Mouse (Mus musculus) adrenal gland, adult 2 months (tissue): ENCODE data around the gene Dusp5. TPM values are rescaled to one million over a fixed set of nuclear protein-coding genes. Genes with fewer than 3 reads are reported as not detected.
A peak's percentile ranks its signal among the peaks of the same experiment; 100 is the strongest.
"Not testable (repeated sequence)": the region's sequence is repeated elsewhere in the genome, so short reads cannot be mapped to it uniquely, and the experiment has no call there.

Experiments used
- DNase-seq: peaks from one replicate; pipeline ENCODE4 v3.0.0; 2021
- long read RNA-seq: library from polyadenylated mRNA; stranded (forward); transcript quantifications from one replicate; pipeline ENCODE4 v2.0.0, GENCODE M21; 2021
- polyA plus RNA-seq: library from polyadenylated mRNA; depleted of rRNA; stranded (reverse); fragments of >200 nt; gene quantifications from 2 replicates; pipeline ENCODE4 v1.2.3, GENCODE M21; 2012; rRNA removed
- total RNA-seq, 2 experiments: library from RNA; stranded (reverse); gene quantifications; 2 replicates each; pipeline ENCODE4 v1.2.3; 2021

Dusp5 gene
- total RNA-seq (10 to 100 TPM in 1 of 2 experiments, 1 to 10 TPM in 1; 8.8 to 15.3 TPM), polyA plus RNA-seq (4.5 and 6.5 TPM in 2 replicates)
- long read RNA-seq, transcript Dusp5-201 (4 exons, 2,473 nt): major isoform, 16 of 19 reads
- long read RNA-seq, partial matches to known transcripts: 3 of 19 reads
- long read RNA-seq, other reads (novel, unspliced or antisense): 0 of 19 reads

DNA sequence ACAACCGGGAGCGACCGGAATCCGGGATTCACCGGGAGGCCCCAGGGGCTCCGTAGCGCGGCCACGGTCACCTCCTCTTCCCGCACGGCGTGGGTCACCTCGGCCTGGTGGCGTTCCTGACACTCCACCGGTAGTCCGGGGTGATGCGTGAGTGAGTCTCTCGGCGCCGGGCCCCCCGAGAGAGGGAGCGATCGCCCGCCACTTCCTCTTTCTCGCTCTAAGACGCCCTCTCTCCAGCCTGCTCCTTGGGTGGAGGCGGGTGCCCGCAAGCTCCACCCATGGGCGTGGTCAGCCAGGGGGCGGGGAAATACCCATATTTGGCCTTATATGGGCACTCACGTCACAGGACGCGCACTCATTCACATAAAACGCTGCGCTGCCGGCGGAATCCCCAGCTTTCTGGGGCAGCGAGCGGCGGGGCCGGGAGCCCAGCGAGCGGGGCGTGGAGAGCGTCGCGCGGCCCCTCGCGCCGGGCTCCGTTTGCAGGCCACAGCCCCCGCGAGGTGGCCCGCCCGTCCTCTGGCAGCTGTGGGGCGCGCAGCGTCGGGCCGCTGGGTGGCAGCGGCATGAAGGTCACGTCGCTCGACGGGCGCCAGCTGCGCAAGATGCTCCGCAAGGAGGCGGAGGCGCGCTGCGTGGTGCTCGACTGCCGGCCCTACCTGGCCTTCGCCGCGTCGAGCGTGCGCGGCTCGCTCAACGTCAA, at the start of gene Dusp5:
Dusp5 (plus strand) TSS at position 358 of the 703 bp plus-strand sequence.
- DNase-seq: peak; percentile 99

DNA sequence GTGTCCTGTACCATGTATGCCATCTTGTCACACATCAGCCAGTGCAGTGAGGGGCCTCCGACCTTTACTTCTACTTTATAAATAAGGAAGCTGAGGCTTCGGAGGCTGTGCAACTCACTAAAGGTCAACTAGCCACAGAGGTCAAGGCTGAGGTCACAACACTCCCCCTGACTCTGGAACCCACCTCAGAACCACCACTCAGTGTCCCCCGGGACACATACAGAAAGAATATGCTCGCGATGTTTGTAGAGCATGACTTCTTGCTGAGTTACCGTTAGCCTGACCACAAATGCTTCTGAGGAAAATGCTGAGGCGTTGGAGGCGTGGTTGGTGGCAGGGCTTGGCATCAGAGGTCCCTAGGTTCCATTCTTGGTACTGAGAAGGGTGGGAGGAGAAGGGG, 49.3 kb upstream of the Dusp5 start:
- DNase-seq: no peak

DNA sequence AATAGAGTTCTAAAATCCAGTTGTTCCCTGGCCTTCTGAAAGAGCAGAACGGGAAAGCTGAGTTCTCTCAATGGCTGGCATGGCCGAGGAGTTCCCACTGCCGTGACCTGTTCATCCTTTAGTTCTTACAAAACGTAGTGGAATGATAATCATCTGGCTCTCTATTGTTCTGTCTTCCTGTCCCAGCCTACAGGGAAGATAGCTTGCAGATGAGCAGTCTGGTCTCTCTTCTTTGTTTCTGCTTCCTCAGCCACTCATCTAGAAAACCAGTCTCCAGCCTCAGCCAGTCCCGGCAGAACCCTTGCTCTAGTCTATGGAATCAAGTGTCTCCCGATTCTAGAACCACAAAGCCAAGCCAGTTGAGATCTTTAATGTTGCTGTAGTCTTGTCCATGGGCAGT, 46.8 kb upstream of the Dusp5 start:
- no peak for DNase-seq

DNA sequence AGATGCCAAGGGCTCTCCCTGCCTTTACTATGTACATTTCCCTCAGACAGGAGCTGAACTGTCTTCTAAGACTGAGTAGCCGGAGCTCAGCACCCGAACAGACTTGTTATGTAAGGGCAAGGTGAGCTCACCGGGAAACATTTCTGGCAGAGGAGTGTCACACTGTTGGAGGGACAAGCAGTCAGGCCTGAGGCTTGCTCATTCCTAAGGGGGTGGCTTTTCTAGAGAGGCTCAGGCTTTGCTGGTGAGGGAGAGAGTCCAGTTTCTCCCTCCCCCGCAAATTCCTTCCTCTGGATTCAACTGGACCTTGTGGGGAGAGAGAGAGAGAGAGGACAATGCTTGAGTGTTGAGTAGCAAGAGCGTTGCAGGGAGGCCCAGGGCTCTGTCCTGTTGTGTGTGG, 46.4 kb upstream of the Dusp5 start:
- no peak for DNase-seq

DNA sequence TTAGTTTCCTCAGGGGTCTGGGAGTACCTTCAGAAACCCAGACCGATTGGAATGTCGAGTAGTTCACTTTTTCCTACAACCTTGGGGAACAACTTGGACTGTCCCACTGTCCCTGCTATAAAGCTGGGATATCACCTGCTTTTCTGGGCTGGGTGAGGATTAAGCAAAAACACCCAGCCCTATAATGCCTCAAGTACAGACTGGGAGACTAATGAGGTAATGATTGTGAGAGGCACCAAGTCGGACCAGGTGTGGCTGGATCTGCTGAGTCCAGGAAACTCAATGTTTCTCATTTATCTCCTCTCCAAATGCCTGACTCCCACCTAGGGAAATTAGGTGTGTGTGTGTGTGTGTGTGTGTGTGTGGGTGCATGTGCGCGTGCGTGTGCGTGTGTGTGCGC, 44.9 kb upstream of the Dusp5 start:
- no peak for DNase-seq

DNA sequence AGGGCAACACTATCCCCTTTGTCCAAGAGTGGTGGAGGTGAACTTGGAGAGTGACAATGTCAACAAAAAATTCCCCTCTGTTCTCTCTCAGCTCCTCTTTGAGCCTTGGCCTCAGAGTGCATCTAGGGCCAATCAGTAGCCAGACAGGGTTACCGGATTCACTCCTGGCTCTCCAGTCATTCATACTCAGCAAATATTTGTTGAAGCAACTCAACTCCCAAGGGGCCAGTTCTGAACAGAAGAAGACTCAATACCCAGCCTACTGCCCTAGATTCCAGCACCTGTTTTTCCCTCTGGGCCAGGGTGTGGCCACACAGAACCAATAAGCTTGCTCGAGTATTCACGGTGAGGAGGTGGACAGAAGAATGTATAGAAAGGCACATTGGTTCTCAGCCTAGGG, 44.0 kb upstream of the Dusp5 start:
- no peak for DNase-seq

DNA sequence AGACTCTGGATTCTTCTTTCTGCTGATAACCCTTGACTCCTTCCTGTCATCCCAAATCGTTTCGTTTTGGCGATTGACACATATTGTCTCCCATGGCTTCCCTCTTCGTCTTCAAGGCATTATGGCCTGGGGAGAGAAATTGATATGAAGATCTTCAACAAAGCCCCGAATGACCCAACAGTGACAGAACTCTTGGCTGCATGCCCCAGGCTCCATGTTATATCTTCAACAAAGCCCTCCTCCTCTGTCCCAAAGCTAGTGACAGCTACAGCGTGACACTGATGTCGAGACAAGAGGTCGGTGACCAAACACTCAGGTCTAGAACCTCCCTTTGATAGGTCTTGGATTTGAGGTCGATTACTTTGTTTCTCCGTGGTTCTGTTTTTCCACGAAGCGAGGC, 39.7 kb upstream of the Dusp5 start:
- DNase-seq: no peak

DNA sequence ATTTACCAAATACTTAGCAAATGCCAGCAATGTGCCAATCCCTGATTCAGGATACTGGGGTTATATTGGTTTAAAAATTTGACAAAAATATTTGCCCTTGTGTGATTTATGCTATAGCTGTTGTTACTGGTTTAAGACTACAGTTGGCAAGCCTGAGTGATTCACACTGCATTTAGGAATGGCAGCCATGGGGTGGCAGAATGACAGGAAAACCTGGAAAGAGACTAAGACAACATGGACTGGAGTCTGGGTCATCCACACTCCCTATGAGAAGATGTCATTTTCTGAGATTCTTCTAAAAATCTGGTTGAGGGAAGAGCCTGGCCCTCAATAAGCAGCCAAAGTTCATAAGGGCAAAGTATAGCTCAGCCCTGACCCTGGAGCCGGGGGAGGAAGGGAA, 39.0 kb upstream of the Dusp5 start:
- DNase-seq: no peak

DNA sequence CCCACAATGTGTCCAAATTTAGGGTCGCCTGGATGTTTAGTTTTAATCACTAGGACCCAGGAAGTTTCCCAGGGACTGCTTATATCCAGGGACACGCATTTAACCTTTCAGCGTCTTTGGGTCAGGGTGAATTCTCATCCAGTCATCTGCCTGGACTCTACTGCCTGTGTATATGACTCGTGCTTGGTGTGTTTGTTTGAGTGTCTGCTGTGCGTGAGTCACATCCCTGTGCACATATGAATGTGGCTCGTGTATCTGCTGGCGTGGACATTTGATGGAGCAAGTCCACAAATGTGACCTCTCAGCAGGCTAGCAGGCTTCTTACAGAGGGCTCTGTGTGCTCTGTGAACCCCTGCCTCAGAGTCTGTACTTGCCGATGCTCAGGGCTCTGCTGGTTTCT, 38.0 kb upstream of the Dusp5 start:
- no peak for DNase-seq

DNA sequence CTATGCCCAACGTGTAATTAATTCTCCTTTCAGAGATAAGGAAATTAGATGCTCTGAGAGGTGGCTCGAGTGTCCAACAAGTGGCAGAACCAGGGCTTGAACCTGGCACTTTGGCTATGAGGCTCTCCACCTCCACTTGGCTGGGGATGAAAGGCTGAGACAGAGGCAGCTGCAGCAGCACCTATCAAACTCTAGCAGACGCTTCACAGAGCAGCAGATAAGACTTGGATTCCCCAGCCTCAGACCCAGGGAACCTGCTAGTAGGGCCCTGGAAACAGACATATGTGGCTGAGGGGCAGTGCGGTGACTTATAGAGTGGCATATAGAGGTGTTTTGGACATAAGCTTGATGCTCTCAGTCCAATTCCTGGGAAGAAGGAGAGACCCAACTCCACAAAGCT, 36.4 kb upstream of the Dusp5 start:
- DNase-seq: no peak

DNA sequence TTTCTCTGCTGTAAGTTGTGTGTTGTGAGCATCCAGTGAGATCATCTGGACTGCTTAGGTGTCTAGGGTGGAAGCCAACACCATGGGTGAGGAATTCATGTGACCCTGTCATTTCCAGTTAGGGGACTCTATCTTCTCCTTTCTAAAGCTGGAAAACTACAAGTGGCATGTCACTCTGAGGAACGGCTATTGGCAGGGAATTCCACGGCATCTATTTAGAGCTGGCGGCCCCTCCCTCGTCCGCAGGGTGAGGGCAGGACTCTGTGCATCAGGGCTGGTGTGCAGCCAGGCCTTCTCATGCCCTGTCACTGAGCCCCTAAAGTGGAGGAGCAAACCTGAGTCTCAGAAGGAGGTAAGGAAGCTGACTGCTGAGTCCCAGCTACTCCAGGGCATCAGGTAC, 35.0 kb upstream of the Dusp5 start:
- no peak for DNase-seq

DNA sequence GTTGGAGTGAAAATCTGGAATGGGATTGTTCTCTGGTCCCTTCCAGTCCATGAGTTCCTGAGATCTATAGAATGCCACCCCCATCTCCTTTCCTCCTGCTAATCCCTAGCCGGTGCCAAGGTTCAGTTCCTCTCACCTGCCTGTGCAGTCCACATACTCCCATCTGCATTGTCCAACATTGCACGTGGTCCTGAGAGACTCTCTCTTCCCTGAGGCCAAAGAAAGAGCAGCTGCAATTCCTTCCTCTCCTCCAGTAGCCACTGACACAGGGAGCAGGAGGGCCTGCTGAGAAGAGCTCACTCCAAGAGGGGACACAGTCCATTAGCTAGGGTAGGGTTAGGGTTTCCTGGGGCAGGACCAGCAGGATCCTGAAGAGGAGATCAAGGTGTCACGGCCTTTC, 31.0 kb upstream of the Dusp5 start:
- DNase-seq: no peak

DNA sequence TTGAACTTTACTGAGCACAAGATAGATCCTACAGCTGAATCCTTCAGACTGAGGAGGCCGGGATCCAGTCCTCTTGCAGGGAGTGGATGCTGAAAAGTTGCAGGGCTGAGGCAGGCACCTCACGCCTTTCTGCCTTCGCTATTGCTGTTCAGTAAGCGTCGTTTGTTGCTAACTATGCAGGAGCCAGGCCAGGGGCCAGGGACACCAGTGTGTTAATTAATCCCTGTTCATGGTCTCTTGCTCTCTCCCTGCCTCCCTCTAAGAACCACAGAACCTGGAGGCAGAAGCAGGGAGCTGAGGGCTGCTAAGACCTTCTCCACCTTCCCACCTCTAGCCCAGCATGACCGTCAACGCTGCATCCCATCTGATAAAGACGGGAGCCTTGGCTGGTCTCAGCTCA, 29.9 kb upstream of the Dusp5 start:
- no peak for DNase-seq

DNA sequence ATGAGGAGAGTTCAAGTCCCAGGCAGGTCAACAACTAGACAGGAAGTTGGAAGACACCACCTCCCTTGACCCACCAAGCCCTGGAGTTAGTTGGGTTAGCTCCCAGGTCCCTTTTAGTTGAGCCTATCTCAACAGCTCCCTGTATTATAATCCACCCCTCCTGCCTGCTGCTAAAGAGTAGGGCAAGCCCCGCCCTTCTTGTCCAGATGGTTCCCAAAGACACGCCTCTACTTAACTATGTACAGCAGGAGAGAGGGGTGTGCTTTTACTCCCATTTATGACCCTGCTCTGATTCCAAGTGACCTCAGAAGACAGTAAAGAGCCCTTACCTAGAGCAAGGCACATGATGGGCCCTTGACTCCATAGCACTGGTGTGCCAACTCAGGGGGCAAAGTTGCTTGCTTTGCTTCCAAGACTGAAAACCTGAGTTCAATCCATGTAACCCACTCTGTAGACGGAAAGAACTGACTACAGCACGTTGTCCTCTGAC, 29.4 kb upstream of the Dusp5 start:
- no peak for DNase-seq

DNA sequence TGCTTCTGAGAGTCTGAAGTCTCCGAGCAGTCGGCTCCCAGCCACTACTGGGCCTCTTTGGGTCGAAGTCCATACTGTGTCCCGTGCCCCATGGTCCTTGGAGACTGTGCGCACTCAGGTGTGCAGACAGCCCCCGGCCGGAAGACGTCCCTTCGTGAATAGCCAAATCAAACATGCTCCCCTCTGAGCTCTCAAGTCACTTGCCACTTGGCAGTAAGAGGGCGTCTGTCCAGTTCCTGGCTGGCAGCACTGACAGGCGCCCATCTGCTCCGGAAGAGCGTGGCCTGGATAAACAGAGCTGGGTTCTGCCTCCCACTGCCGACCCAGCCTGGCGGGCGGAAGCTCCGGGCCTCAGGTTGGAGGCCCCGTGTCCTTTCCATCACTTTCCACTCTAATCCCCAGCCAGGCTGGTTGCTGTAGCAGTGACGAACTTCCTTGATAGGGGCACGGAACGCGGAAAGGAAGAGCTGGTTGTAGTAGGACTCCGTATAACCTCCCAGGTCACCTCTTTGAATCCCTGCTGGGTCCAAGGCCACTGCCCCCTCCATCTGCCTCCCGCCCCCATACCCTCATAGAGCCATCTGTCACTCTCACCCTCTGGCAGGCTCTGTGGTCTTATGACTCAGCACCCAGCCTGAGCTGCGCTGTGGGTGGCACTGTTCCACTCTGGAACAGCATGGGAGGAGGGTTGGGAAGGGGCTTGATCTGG, 28.5 kb upstream of the Dusp5 start:
- peak; percentile 81 for DNase-seq

DNA sequence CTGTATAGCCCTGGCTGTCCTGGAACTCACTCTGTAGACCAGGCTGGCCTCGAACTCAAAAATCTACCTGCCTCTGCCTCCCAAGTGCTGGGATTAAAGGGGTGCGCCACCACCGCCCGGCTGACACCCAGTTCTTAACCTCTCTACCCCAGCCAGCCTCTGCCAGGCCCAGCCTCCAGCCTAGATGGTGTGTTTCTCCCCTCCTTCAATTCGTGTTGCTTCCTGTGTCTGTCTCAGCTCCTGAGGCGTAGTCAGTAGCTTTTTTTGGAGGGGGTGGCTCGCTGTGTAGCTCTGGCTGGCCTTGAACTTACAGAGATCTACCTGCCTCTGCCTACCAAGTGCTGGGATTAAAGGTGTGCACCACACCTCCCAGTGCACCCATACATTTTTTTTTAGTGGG, 27.7 kb upstream of the Dusp5 start:
- not testable (repeated sequence) for DNase-seq

DNA sequence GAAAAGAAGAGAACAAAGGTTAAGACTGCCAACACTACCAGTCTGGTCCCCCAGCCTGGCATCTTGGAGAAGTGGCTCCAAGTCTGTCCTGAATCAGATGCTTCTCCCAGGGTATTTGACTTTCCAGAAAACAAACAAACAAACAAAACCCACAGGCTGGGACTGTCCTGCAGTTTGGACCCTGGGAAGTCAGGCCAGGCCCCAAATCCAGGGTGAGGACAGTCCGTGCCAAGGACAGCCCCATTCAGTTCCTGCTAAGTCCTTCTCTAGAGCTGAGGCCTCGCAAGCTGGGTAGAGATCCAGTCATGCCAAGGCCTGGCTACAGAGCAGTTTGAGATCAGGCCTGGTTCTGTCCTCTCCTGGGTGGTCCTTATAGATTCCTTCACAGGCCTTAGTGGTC, 27.1 kb upstream of the Dusp5 start:
- no peak for DNase-seq

DNA sequence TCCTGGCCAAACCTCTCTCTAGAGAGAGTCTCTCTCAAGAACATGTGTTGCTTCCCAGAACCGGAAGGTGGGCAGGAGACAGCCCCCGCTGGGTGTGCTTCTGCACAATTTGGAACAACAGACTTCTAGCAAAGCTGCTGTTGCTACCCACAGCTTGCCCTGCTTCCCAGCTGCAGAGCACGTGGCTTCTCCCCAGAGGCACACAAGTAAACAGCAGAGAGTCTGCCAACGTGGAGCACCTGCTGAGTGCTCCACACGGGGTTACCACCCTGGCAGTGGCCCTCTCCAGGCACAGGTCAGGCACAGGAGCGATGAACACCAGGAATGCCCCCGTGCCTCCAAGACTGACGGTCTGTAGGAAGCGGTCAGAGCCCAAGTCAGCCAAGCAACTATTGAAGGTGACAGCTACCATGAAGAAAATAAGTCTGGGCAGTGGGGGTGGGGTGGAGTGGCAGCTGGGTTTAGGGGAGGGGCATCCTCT, 26.0 kb upstream of the Dusp5 start:
- DNase-seq: no peak

DNA sequence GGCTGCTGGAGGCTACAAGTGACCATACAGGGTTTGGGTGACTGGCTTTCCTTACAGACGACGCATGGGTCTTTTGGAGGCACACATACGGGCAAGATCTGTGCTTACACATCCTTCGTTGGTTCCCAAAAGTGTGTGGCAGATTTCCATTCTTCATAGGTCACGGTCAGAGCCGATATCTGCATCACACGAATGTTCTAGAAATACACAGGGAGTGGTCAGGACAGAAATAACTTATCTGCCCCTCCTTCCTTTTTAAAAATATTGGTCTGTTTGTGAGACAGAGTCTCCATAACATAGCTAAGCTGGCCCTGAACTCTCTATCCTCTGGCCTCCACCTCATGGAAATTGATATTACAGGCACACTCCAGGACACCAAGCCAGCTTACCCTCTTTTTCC, 24.7 kb upstream of the Dusp5 start:
- DNase-seq: no peak

DNA sequence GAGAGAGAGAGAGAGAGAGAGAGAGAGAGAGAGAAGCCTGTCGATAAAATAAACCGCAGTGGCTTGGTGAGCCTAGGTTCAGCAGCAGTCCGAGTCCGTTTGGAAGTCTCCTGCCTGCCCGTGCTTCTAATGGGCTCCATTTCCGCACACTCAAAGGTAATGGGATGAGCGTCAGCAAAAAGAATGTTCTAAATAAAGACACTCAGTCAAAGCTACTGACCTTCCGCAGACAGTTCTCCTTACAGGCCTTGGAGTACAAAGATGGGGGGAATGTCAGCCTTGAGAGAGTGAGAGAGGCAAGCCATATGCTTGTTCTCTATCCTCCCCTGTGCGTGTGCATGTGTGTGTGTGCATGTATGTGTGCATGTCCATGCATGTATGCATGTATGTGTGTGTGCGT, 23.2 kb upstream of the Dusp5 start:
- no peak for DNase-seq

DNA sequence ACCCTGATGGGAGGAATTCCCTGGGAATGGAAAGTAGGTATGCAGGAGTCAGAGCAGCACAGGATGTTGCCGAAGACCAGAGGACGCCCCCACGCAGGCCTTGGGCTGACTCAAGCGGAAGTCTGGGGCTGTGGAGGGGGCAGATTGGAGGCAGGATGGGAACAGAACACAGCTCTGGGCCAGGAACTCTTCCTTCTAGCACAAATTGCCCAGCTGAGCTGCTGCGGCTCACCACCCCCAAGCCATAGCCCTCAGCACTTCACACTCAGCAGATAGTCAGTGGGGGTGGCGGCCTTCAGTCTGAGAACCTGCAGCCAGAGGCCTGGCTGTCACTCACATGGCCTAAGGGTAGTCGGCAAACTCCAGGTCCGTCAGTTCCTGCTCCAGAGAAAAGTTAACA, 21.4 kb upstream of the Dusp5 start:
- peak; percentile 22 for DNase-seq

DNA sequence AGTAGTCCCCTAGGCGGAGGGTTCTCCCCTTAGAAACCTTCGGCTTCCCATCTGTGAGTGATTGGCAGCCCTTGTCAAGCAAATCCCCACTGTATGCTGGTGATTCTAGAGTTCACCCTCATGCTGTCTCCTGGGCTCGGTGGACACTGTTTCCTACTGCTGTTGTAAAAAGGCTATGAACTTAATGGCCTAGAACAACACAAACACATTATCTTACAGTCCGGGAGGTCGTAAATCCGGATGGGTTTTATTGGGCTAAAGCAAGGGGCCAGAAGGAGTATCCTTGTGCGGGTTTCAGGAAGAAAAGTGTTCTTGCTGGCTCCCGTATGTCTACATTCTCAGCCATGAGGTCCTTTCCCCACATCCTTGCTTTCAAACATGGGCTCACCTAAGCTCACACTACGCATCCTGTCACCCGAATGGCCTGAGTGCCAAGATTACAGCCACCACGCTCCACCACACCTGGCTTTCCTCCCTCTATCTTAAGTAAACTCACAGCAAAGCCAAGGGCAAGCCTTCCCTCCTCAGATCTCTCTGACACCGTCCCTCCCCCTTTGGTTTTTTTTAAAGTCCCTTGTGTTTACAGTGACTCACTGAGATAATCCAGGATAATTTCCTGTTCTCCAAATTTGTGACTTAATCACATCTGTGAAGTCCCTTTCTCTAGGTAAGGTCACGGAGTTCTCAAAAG, 17.5 kb upstream of the Dusp5 start:
- peak; percentile 23 for DNase-seq
